Mouse (Mus musculus) neural tube, postnatal 0 days (tissue): ENCODE measurements around the gene Fam241a. TPM values are rescaled to one million over a fixed set of nuclear protein-coding genes. Genes with fewer than 3 reads are reported as not detected.

Experiments used
- polyA plus RNA-seq: library from polyadenylated mRNA; unstranded; fragments of >200 nt; fragmentation: Nextera tagmentation; extraction: Ambion mirVana; gene quantifications from 2 replicates; pipeline ENCODE4 v1.2.1, GENCODE M21; 2015

The Fam241a gene
- 8.3 and 9.8 TPM in 2 replicates for polyA plus RNA-seq

GRCm38 (mm10) chr3:127895792-127896541 lies at the start of gene Fam241a:
Gene Fam241a, minus strand, starts transcription at chr3:127896324.

GRCm38 (mm10) chr3:127837154-127837865 lies 58.8 kb downstream of the Fam241a start, which contains the start of gene Ap1ar:
Gene Ap1ar, minus strand, starts transcription at chr3:127837523.

Other genes with a start within 250 kb of the Fam241a start
- 0.42 and 0.44 TPM in 2 replicates for gene Alpk1, start 115.8 kb downstream of the Fam241a start, polyA plus RNA-seq
- 4.3 and 4.4 TPM in 2 replicates for gene Tifa, start 106.5 kb downstream of the Fam241a start, polyA plus RNA-seq
- gene Ap1ar, start 58.8 kb downstream of the Fam241a start, polyA plus RNA-seq, result 84.3 and 97.7 TPM in 2 replicates